Mouse (Mus musculus): ENCODE data around the gene Car14. TPM values are rescaled to one million over a fixed set of nuclear protein-coding genes. Genes with fewer than 3 reads are reported as not detected.
"Not testable (repeated sequence)": the region's sequence is repeated elsewhere in the genome, so short reads cannot be mapped to it uniquely, and the experiment has no call there.

Car14 gene
- polyA plus RNA-seq, 1 experiment from 2014 or later, result 19.5 TPM

DNA sequence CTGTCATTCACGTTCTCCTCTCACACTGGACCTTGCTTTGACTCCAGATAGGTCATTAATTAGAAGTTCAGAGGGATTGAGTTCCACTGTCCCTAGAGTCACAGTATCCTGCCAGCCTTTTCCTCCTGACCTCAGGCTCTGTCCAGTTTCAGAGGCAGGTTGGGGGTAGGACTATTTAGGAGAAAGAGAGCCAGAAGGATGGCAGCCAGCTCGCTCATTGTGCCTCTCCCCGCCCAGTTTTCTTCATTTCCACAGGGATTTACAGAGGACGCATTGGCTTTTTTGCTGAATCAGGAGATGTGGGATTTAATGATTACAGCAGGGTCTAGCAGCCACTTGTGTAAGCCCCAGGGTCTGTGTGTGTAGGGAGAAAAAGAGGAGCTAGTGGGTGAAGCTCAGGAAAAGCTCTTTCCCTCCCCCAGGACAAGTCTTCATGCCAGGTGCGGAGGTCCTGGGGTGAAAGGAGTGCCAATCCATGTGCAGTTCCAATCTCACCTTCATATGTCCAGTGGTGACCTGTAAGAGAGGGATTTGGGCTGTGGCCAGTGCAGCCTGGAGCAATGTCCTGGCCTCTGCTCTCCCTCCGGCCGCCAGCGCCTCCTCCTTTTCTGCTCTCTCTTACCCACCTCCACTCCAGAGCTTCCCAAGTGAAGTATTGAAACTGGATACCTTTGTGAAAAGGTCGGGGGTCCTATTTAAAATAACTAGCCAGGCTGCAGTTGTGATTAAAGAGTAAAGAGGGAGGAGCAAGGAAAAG, 2.7 kb downstream of the Car14 start:
- H3K27ac ChIP-seq (replicated peaks), result no peak overlapping the region
- ATAC-seq (ENCODE audit: low FRiP score, low read depth), result no peak
- WGBS, result 68% methylated on average over 9 of the region's 9 CpGs
- H3K4me3 ChIP-seq, result no peak overlapping the region
- H3K9me3 ChIP-seq, result no peaks in the 10 kb centered on the region
- H3K27me3 ChIP-seq, result peaks cover 15% of the 10 kb centered on the region
- peak overlapping the region; percentile 20; the same call in 1 of the 2 replicates for H3K9ac ChIP-seq (replicated peaks)
- no peak overlapping the region for H3K4me2 ChIP-seq (replicated peaks)
- peaks cover 3% of the 10 kb centered on the region; the same call in 1 of the 2 replicates for H3K36me3 ChIP-seq
- H3K4me1 ChIP-seq, result peaks cover 45% of the 10 kb centered on the region

DNA sequence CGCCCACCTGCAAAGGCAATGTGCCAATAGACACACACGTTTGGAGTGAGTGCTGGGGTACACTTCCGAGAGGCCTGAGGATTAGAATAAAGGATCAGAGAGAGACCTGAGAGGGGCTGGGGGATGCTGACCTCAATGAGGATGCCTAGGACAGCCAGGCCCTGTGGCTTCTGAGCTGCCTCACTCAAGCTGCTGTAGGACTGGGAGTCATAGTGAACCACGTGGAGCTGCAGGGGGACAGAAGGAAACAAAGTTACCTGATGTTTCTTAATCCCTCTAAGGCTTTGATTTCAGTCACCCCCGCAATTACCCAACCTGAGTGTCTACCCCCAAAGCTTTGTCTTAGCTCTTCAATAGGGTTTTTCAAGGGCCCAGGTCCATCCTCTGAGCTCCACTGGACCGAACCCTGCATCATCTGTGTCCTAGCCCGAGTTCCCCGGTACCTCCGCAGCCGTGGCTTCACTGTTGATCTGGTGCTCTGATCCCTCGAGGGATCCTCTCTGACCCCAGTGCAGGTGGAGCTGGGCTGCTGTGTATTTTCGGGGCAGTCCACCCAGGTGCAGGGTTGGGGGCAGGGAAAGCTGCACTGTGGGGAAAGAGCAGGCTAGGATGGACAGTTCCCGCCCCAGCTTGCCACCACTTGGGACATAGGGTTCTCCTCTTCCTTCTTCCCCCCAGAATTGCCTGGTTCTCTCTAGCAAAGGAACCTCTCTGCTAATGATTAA, 4.5 kb downstream of the Car14 start:
- H3K36me3 ChIP-seq, result peaks cover 3% of the 10 kb centered on the region; the same call in 1 of the 2 replicates

DNA sequence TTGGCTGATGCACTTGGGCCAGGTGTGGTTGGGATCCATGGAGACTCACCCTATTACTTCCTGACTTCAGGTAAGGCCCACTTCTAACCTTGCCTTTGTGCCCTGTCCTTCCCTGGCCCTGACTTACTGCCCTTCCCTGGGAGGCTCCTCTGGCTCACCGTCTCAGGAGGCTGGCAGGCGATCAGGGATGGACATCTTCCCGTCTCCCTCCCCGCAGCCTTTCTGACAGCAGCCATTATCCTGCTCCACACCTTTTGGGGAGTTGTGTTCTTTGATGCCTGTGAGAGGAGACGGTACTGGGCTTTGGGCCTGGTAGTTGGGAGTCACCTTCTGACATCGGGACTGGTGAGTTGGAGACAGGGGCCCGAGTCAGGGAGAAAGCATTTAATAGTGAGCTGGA, 9.0 kb downstream of the Car14 start:
- Histone ChIP-seq H3K4me2 (replicated peaks) (0 out of 2 replicates have a peak overlapping the region, but pooled peaks have one; percentile 87), H3K27me3 (peaks cover 18% of the 10 kb centered on the region), H3K4me1 (peaks cover 18% of the 10 kb centered on the region)
- not testable (repeated sequence) for H3K9ac ChIP-seq (replicated peaks); H3K27ac ChIP-seq (replicated peaks); H3K36me3 ChIP-seq; H3K4me3 ChIP-seq; H3K9me3 ChIP-seq; ATAC-seq (ENCODE audit: low FRiP score, low read depth)
- 90% methylated on average over 7 of the region's 7 CpGs for WGBS

More for the DNA sequence above, 4.5 kb downstream of the Car14 start:
- H3K4me2 ChIP-seq (replicated peaks), result no peak overlapping the region
- 81% methylated on average over 13 of the region's 13 CpGs for WGBS
- no peak overlapping the region for H3K9ac ChIP-seq (replicated peaks)
- H3K4me3 ChIP-seq, result no peak overlapping the region
- H3K27me3 ChIP-seq, result peaks cover 15% of the 10 kb centered on the region
- no peaks in the 10 kb centered on the region for H3K9me3 ChIP-seq
- ATAC-seq (ENCODE audit: low FRiP score, low read depth), result no peak
- H3K4me1 ChIP-seq, result peaks cover 30% of the 10 kb centered on the region
- H3K27ac ChIP-seq (replicated peaks), result no peak overlapping the region

DNA sequence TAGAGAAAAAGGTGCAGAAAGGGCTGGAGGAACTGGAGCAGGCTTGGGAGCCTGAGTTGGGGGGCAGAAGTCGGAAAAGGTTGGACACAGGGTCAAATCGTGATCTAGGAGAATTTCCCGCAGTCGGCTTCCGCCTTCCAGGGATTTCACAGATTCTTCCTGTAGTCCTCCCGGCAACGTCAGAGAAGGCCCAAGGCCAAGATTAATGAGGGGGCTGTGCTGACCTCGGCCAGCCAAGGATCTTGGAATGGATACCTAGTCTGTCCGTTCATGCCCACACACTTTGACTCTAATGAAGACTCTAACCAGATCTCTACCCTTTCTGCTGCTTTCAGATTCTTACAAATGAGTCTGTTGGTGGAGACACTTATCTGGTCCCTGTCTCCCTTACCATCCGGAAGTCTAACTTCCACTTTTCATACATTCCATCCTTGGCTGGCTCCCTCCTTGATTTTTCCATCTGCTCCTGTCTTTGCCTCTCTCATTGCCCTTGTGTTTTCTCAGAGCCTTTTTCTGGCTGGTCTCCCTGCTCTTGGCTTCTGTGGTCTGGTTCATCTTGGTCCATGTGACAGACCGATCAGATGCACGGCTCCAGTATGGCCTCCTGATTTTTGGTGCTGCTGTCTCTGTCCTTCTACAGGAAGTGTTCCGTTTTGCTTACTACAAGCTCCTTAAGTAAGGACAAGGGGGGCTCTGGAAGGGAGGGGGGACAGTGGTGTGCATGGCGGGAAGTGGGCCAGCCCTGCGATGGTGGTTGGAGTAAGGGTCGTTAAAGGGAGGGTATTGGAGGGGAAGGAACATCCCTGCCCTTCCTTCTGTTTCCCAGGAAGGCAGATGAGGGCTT, 10.0 kb downstream of the Car14 start:
- 22% methylated on average over 16 of the region's 16 CpGs for WGBS
- H3K4me2 ChIP-seq (replicated peaks), result peak overlapping the region; percentile 87
- H3K27ac ChIP-seq (replicated peaks), result peak overlapping the region; percentile 42
- no peaks in the 10 kb centered on the region for H3K9me3 ChIP-seq
- H3K4me1 ChIP-seq, result peaks cover 18% of the 10 kb centered on the region
- ATAC-seq (ENCODE audit: low FRiP score, low read depth), result no peak; the same call in 1 of the 2 replicates
- peak overlapping the region; percentile 72 for H3K9ac ChIP-seq (replicated peaks)
- peaks cover 3% of the 10 kb centered on the region; the same call in 1 of the 2 replicates for H3K36me3 ChIP-seq
- peak overlapping the region; percentile 71 for H3K4me3 ChIP-seq
- peaks cover 18% of the 10 kb centered on the region for H3K27me3 ChIP-seq

DNA sequence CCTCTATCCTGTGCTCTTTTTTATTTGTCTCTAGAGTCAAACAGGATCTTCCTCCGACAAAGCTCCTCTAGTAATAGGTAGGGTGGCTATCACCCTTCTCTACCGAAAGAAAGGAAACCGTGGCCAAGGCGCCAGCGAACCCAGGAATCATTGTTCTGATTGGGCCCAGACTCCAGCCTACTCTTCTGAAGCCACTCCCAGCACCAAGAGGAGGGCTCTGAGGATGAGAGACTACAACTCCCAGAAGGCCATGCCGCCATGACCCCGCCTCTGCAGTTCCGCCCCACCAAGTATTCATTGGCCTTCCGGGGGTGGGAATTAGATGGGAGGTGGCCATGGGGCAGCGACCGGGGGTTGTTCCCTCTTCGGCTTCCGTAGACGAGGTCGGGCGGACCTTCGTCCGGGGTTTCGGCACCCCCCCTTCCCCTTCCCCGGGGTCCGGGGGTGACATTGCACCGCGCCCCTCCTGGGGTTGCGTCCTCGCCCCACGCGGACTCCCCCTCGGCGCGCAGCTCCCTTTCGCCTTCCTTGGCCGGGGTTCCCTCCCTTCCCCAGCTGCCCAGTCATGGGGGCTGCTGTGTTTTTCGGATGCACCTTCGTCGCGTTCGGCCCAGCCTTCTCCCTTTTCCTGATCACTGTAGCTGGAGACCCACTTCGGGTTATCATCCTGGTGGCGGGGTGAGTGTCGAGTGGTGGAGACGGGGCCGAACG, 10.7 kb downstream of the Car14 start, which contains the start of gene Aph1a:
Aph1a (plus strand) TSS at position 364 of the 711 bp plus-strand sequence.
- not testable (repeated sequence) for H3K9me3 ChIP-seq, H3K36me3 ChIP-seq
- WGBS, result under 1% methylated on average over 29 of the region's 43 CpGs
- ATAC-seq (ENCODE audit: low FRiP score, low read depth), result peak; percentile 98
- peaks cover 18% of the 10 kb centered on the region for H3K27me3 ChIP-seq
- peak within 1 kb of the TSS; percentile 87 for H3K4me2 ChIP-seq (replicated peaks)
- H3K4me1 ChIP-seq, result peaks cover 18% of the 10 kb centered on the region
- peak within 1 kb of the TSS; percentile 42 for H3K27ac ChIP-seq (replicated peaks)
- H3K9ac ChIP-seq (replicated peaks), result peak within 1 kb of the TSS; percentile 72
- peak within 1 kb of the TSS; percentile 71 for H3K4me3 ChIP-seq

DNA sequence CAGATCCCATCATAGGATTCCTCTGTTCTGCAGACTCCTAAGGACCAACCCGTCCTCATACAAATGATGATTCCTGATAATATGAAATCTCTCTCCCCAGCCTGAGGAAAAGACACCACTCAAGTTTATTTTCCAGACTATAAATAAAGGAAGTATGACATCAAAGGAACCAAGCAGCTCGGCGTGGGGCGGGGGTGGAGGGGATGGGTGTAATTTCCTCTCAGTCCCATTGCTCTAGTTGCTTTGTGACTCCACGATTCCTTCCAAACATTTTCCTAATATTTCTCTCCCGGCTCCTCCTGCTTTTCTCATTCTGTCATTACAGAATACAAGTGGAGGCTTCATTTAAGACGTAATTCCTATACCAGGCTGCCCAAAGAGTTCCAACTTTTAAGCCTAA, 11.4 kb downstream of the Car14 start:
- 0 out of 2 replicates have a peak, but pooled peaks have one; percentile 3 for ATAC-seq (ENCODE audit: low FRiP score, low read depth)

DNA sequence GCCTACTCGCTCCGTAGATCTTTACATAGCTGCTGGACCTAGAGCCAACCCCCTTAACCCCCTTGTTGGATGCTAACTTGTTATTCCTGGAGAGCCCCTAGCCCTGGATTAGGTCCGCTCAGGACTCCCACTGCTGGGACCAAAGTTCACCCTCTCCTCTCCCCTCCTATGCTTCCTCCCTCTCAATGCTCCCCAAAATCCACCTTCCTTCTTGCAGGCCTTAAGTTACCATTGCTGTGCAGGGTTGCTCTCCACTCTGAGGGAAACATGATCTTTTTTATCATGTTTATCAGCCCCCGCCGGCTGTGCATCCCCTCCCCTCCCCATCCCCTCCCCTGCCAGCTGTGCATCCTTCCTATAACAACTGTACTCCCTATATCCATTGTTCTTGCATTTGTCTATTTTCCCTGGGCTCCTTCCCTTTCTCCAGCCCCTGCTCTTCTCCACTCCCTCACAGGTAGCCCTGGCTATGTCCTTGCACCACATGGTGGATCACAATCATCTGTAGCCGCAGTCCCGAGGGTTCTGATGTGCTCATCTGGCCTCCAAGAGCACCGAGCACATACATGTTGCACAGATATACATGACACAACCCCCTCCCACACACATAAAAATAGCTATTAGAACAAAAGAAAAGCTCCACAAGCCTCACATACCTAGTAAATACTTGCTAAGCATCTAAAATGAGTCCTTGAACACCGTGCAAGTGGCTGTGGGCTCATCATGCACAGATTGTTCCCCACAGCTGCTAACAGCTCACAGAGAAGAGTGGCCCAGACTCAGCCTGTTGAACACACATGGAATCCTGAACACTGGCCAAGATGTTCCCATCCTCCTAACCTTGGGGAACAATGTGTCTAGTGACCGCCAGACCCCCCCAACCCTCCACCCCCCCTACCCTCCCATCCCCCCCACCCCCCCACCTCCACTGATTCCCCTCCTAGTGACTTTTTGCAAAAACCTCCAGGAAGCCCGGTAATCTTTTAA, 12.1 kb downstream of the Car14 start:
- Histone ChIP-seq H3K36me3 (no peaks in the 10 kb centered on the region), H3K27ac (replicated peaks) (no peak overlapping the region), H3K9ac (replicated peaks) (0 out of 2 replicates have a peak overlapping the region, but pooled peaks have one; percentile 8), H3K4me3 (no peak overlapping the region), H3K4me1 (peaks cover 18% of the 10 kb centered on the region), H3K27me3 (peaks cover 18% of the 10 kb centered on the region), H3K4me2 (replicated peaks) (peak overlapping the region; percentile 6; the same call in 1 of the 2 replicates), H3K9me3 (no peaks in the 10 kb centered on the region)
- ATAC-seq (ENCODE audit: low FRiP score, low read depth), result no peak
- 35% methylated on average over 11 of the region's 11 CpGs for WGBS

More for the DNA sequence above, 11.4 kb downstream of the Car14 start:
- Histone ChIP-seq H3K27me3 (peaks cover 18% of the 10 kb centered on the region), H3K4me1 (peaks cover 18% of the 10 kb centered on the region), H3K36me3 (peaks cover 3% of the 10 kb centered on the region; the same call in 1 of the 2 replicates), H3K4me3 (peak overlapping the region; percentile 71), H3K4me2 (replicated peaks) (peak overlapping the region; percentile 49), H3K9me3 (no peaks in the 10 kb centered on the region), H3K27ac (replicated peaks) (peak overlapping the region; percentile 36; the same call in 1 of the 2 replicates), H3K9ac (replicated peaks) (no peak overlapping the region; the same call in 1 of the 2 replicates)
- 31% methylated on average over 7 of the region's 7 CpGs for WGBS

DNA sequence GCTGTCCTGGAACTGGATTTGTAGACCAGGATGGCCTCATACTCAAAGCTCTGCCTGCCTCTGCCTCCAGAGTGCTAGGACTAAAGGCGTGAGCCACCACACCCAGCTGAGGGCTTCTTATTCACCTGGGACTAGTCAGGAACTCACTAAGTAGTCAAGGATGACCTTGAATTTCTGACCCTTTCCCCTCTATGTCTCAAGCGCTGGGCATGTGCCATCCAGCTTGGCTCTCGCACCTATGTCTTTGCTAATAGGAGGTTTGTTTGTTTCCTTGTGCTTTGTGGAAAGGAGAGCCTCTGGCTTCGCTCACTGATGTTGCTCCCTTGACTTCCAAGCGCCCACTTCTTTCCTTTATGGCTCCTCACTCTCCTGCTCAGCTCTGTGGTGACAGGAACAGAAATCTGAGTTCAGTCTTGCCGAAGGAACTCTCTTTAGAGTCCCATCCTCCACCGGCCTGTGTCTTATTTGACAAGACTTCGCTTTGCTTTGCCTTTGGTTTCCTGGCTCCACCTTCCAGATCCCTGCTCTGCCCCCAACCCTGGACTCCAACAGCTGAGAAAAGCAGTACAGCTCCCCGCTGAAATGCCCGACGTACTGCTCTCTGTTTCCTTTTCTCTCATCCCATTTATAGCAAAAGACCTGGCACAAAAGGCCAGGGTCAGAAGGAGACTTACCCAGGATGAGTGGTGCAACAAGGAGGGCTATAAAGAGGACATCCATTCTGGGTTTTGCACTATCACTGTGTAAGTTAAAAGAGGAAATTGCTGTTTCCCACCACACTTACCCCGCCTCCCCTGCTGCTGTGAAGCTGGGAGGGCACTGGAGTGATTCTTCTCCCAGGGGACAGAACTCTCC, 13.1 kb downstream of the Car14 start, which contains the start of gene BC028528:
BC028528 (minus strand) TSS at position 795 of the 855 bp plus-strand sequence.
- no peak within 1 kb of the TSS for H3K4me3 ChIP-seq
- H3K27me3 ChIP-seq, result peaks cover 18% of the 10 kb centered on the region
- peak within 1 kb of the TSS; percentile 8; the same call in 1 of the 2 replicates for H3K9ac ChIP-seq (replicated peaks)
- H3K27ac ChIP-seq (replicated peaks), result no peak within 1 kb of the TSS
- H3K36me3 ChIP-seq, result no peaks in the 10 kb centered on the region
- peaks cover 18% of the 10 kb centered on the region for H3K4me1 ChIP-seq
- no peaks in the 10 kb centered on the region for H3K9me3 ChIP-seq
- ATAC-seq (ENCODE audit: low FRiP score, low read depth), result no peak
- H3K4me2 ChIP-seq (replicated peaks), result peak within 1 kb of the TSS; percentile 6; the same call in 1 of the 2 replicates
- WGBS, result 28% methylated on average over 12 of the region's 12 CpGs

DNA sequence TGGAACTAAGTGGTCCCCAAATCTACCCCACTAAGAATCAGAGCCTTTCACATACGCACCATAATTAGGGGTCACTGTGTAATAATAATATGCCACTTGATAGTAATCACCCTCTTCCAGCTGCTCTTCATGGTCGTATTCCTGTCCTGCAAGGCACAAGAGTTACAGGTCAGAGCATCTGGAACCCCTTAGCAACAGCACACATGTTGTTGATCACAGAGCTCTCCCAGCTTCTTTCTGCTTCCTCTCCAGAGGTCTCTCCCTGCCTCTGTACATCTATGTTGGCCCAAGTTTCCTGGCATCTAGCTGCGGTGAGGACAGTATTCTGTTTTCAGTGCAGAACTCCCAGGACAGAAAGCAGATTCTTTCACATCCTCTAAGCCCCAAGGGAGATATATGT, 14.8 kb downstream of the Car14 start:
- no peak overlapping the region for H3K9ac ChIP-seq (replicated peaks)
- ATAC-seq (ENCODE audit: low FRiP score, low read depth), result no peak
- peaks cover 13% of the 10 kb centered on the region for H3K4me1 ChIP-seq
- no peaks in the 10 kb centered on the region for H3K36me3 ChIP-seq
- H3K9me3 ChIP-seq, result no peaks in the 10 kb centered on the region
- no peak overlapping the region for H3K27ac ChIP-seq (replicated peaks)
- WGBS, result 81% methylated on average over 3 of the region's 3 CpGs
- H3K27me3 ChIP-seq, result peaks cover 22% of the 10 kb centered on the region
- H3K4me2 ChIP-seq (replicated peaks), result no peak overlapping the region
- H3K4me3 ChIP-seq, result no peak overlapping the region
